Mouse (Mus musculus) hindbrain, postnatal 0 days (tissue): ENCODE data around the gene Tgif1. TPM values are rescaled to one million over a fixed set of nuclear protein-coding genes. Genes with fewer than 3 reads are reported as not detected.

Experiments
- ATAC-seq: fragments of 200-750 bp; cut with Nextera tagmentation; 2 replicates; pipeline ENCODE4 v1.8.0; 2017; ENCODE audit warnings: mild to moderate bottlenecking, moderate TSS enrichment, moderate library complexity
- DNase-seq: peaks from one replicate; pipeline ENCODE4 v3.0.0-alpha.2; 2015; ENCODE audit warnings: low spot score
- H3K27ac ChIP-seq: fragments of 300-500 bp; sonication (generic); 2 replicates; pipeline ENCODE4 v1.5.1; 2014; ENCODE audit warnings: mild to moderate bottlenecking
- H3K27me3 ChIP-seq: fragments of 300-500 bp; sonication (generic); 2 replicates; pipeline ENCODE4 v1.6.1; 2014; ENCODE audit warnings: low read length, mixed read lengths; ENCODE audit not compliant: insufficient read depth
- H3K36me3 ChIP-seq: fragments of 300-500 bp; sonication (generic); 2 replicates; pipeline ENCODE4 v1.6.1; 2014; ENCODE audit warnings: low read length, mixed read lengths; ENCODE audit not compliant: insufficient read depth
- H3K4me1 ChIP-seq: fragments of 300-500 bp; sonication (generic); 2 replicates; pipeline ENCODE4 v1.6.1; 2014; ENCODE audit warnings: antibody characterized with exemption, low read length, mixed read lengths; ENCODE audit not compliant: insufficient read depth
- H3K4me2 ChIP-seq: fragments of 300-500 bp; sonication (generic); 2 replicates; pipeline ENCODE4 v1.6.1; 2014; ENCODE audit warnings: low read depth, mild to moderate bottlenecking, low read length, moderate library complexity, mixed read lengths
- H3K4me3 ChIP-seq: fragments of 300-500 bp; sonication (generic); 2 replicates; pipeline ENCODE4 v1.5.1; 2014; ENCODE audit warnings: low read length
- H3K9ac ChIP-seq: fragments of 300-500 bp; sonication (generic); replicated peaks from 2 replicates; pipeline ENCODE4 v1.6.1; 2014; ENCODE audit warnings: mild to moderate bottlenecking, low read length, moderate library complexity, mixed read lengths
- H3K9me3 ChIP-seq: fragments of 300-500 bp; sonication (generic); 2 replicates; pipeline ENCODE4 v1.6.1; 2016; ENCODE audit warnings: low read length, mixed read lengths
- CTCF ChIP-seq: IDR thresholded peaks from 2 replicates; pipeline ENCODE4 v1.5.1; 2016; ENCODE audit warnings: antibody characterized with exemption, control low read depth, low read depth
- WGBS: fragments of 180-500 bp; shearing (Covaris S2); extraction: QIAGEN DNeasy Blood & Tissue Kit; methylation state at CpG from one replicate; pipeline ENCODE4 v1.1.7; 2014; 5-methylcytosine and 5-hydroxymethylcytosine counted together
- polyA plus RNA-seq: library from polyadenylated mRNA; unstranded; fragments of >200 nt; fragmentation: Nextera tagmentation; extraction: Ambion mirVana; gene quantifications from 2 replicates; pipeline ENCODE4 v1.2.1, GENCODE M21; 2015
- total RNA-seq: library from RNA; depleted of rRNA; stranded (reverse); fragments of >200 nt; gene quantifications from 2 replicates; pipeline ENCODE4 v1.2.3, GENCODE M21; 2014

Gene Tgif1
- total and polyA plus RNA-seq, 2 experiments from 2014 or later, result 8.4 to 12.6 TPM

- DNase-seq, result no peak
- Histone ChIP-seq H3K4me3 (no peak overlapping the region), H3K4me2 (no peak overlapping the region), H3K27me3 (no peaks in the 10 kb centered on the region), H3K4me1 (no peaks in the 10 kb centered on the region), H3K9me3 (no peaks in the 10 kb centered on the region), H3K36me3 (no peaks in the 10 kb centered on the region), H3K9ac (no peak overlapping the region), H3K27ac (no peak overlapping the region)
- ATAC-seq, result no peak
- 90% methylated on average over 10 of the region's 10 CpGs for WGBS
- TF ChIP-seq CTCF, result no peak
Measured at GRCm38 (mm10) chr17:70888657-70889056, 35.3 kb upstream of the Tgif1 start.

DNA sequence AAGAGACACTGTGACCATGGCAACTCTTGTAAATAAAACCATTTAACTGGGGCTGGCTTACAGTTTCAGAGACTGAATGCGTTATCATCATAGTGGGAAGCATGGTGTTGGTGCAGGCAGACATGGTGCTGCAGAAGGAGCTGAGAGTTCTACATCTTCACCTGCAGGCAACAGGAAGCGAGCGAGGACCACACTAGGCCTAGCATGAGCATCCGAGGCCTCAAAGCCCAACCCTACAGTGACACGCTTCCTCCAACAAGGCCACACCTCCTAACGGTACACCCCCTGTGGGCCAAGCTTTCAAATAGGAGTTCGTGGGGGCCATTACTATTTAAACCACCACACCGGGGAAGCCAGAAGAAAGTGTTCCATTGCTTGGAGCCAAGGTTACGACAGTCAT lies 34.5 kb upstream of the Tgif1 start:
- H3K27me3 ChIP-seq, result no peaks in the 10 kb centered on the region
- no peak overlapping the region for H3K4me2 ChIP-seq
- H3K4me3 ChIP-seq, result no peak overlapping the region
- H3K9me3 ChIP-seq, result no peaks in the 10 kb centered on the region
- H3K36me3 ChIP-seq, result no peaks in the 10 kb centered on the region
- H3K9ac ChIP-seq, result no peak overlapping the region
- TF ChIP-seq CTCF, result no peak
- DNase-seq (no peak), ATAC-seq (no peak)
- H3K27ac ChIP-seq, result no peak overlapping the region
- WGBS, result 87% methylated on average over 9 of the region's 9 CpGs
- H3K4me1 ChIP-seq, result no peaks in the 10 kb centered on the region

DNA sequence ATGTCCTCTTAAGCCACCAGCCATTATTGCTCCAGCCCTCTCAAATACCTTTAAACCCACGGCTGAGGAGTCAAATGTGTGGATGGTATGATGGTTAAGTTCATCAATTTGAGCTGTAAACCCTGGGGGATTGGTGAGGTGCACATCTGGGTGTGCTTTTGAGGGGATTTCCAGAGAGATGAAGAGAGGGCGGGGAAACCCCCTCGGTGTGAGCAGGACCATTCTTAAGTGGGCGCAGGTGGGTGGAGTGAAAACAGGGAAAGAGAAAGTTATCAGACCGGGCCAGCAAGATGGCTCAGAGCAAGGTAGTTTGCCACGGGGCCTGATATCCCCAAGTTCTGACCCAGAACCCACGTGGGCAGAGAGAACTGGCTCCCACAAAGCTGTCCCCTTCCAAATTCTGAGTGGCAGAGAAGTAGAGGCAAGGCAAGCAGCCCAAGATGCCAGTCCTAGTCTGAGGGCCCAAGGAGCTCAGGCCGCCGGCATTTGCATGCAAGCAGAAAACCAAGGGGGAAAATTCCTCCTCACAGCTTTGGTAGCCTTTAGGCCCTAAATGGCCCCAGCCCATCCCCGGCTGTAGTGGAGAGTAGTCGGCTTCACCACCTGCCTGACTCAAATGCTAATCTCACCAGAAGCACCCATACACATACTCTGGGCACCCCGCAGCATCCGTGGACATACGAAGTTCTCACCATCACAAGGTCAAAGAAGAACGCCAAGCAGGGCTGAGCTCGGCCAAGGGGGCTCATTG lies 33.5 kb upstream of the Tgif1 start:
- Histone ChIP-seq H3K4me3 (no peak overlapping the region), H3K36me3 (no peaks in the 10 kb centered on the region), H3K27me3 (no peaks in the 10 kb centered on the region), H3K9me3 (no peaks in the 10 kb centered on the region), H3K4me2 (no peak overlapping the region), H3K9ac (no peak overlapping the region), H3K27ac (no peak overlapping the region), H3K4me1 (no peaks in the 10 kb centered on the region)
- ATAC-seq (no peak), DNase-seq (no peak)
- WGBS, result 85% methylated on average over 16 of the region's 16 CpGs
- no peak for TF ChIP-seq CTCF

GRCm38 (mm10) chr17:70885868-70886267 lies 32.5 kb upstream of the Tgif1 start:
- Histone ChIP-seq H3K27ac (no peak overlapping the region), H3K4me1 (no peaks in the 10 kb centered on the region), H3K4me2 (no peak overlapping the region), H3K9ac (no peak overlapping the region), H3K9me3 (no peaks in the 10 kb centered on the region), H3K27me3 (no peaks in the 10 kb centered on the region), H3K36me3 (no peaks in the 10 kb centered on the region), H3K4me3 (no peak overlapping the region)
- 80% methylated on average over 5 of the region's 5 CpGs for WGBS
- ATAC-seq (no peak), DNase-seq (no peak)
- no peak for TF ChIP-seq CTCF

DNA sequence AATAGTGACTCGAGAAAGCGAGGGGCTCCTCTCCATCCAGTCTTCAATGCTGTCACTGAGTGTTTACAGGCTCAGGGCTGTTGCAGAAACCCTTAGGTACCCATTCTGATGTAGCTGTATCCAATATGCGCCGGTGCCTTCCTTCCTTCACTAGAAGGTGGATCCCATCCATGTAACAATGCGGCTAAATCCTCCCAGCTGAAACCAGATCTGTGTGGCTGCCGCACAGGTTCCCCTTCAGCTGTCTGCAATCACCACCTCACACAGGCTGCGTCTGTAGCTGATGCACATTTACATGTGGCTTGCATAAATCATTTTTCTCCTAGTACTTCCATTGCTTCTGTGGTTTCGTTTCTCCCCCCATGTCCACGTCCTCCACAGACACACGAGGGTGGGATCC lies 28.6 kb upstream of the Tgif1 start:
- ATAC-seq (no peak), DNase-seq (no peak)
- Histone ChIP-seq H3K4me2 (no peak overlapping the region), H3K27ac (no peak overlapping the region), H3K9ac (no peak overlapping the region), H3K9me3 (no peaks in the 10 kb centered on the region), H3K36me3 (no peaks in the 10 kb centered on the region), H3K27me3 (no peaks in the 10 kb centered on the region), H3K4me3 (no peak overlapping the region), H3K4me1 (no peaks in the 10 kb centered on the region)
- 88% methylated on average over 10 of the region's 10 CpGs for WGBS
- no peak for TF ChIP-seq CTCF

DNA sequence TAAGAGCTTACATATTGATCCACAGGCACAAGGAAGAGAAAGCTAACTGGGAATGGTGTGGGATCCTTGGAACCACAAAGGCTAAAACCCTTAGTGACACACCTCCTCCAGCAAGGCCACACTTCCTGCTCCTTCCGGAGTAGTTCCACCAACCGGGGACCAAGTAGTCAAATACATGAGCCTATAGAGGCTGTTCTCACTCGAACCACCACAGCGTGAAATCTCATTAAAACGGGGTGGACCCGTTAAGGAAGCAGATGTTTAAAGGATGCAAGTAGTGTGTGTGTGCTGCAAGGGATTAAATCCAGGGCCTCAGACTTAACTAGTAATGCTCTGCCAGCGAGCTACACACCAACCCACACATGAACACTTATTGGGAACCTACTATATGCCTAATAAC lies 27.8 kb upstream of the Tgif1 start:
- H3K4me3 ChIP-seq, result no peak overlapping the region
- no peaks in the 10 kb centered on the region for H3K9me3 ChIP-seq
- H3K27me3 ChIP-seq, result no peaks in the 10 kb centered on the region
- H3K4me2 ChIP-seq, result no peak overlapping the region
- H3K4me1 ChIP-seq, result no peaks in the 10 kb centered on the region
- H3K36me3 ChIP-seq, result no peaks in the 10 kb centered on the region
- no peak for TF ChIP-seq CTCF
- WGBS, result 36% methylated on average over 7 of the region's 7 CpGs
- H3K27ac ChIP-seq, result no peak overlapping the region
- no peak overlapping the region for H3K9ac ChIP-seq
- DNase-seq (no peak), ATAC-seq (no peak)

DNA sequence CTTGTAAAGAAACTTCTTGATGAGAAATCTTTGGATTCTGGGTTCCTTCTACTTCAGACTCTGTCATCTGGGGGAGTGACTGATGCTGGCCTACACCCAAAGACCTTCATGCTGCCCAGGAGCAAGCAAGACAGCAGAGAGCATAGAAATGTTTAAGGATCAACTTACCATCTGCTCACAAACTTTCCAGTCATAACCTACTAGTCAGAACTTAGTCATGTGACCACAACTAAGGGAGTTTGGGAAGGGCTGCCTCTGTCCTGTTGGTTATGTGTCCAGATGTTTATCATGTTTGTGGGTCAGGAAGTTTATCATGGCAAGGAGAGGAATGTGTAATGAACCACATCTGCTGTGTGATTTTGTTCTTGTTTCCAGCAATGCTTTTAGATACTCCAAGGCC lies 24.9 kb upstream of the Tgif1 start:
- H3K4me1 ChIP-seq, result 0 out of 2 replicates have a peak, but pooled peaks cover under 1% of the 10 kb centered on the region
- no peak overlapping the region for H3K9ac ChIP-seq
- ATAC-seq, result no peak
- no peak overlapping the region for H3K4me2 ChIP-seq
- H3K4me3 ChIP-seq, result no peak overlapping the region
- H3K27me3 ChIP-seq, result no peaks in the 10 kb centered on the region
- no peak for TF ChIP-seq CTCF
- DNase-seq, result no peak
- no peak overlapping the region for H3K27ac ChIP-seq
- H3K9me3 ChIP-seq, result no peaks in the 10 kb centered on the region
- H3K36me3 ChIP-seq, result no peaks in the 10 kb centered on the region
